Mouse (Mus musculus) hindbrain, postnatal 0 days (tissue): ENCODE results near the gene Slc39a7. TPM values are rescaled to one million over a fixed set of nuclear protein-coding genes. Genes with fewer than 3 reads are reported as not detected.

ENCODE experiments used
- ATAC-seq: fragments of 200-750 bp; cut with Nextera tagmentation; 2 replicates; pipeline ENCODE4 v1.8.0; 2017; ENCODE audit warnings: mild to moderate bottlenecking, moderate TSS enrichment, moderate library complexity
- DNase-seq: peaks from one replicate; pipeline ENCODE4 v3.0.0-alpha.2; 2015; ENCODE audit warnings: low spot score
- H3K27ac ChIP-seq: fragments of 300-500 bp; sonication (generic); 2 replicates; pipeline ENCODE4 v1.5.1; 2014; ENCODE audit warnings: mild to moderate bottlenecking
- H3K27me3 ChIP-seq: fragments of 300-500 bp; sonication (generic); 2 replicates; pipeline ENCODE4 v1.6.1; 2014; ENCODE audit warnings: low read length, mixed read lengths; ENCODE audit not compliant: insufficient read depth
- H3K36me3 ChIP-seq: fragments of 300-500 bp; sonication (generic); 2 replicates; pipeline ENCODE4 v1.6.1; 2014; ENCODE audit warnings: low read length, mixed read lengths; ENCODE audit not compliant: insufficient read depth
- H3K4me1 ChIP-seq: fragments of 300-500 bp; sonication (generic); 2 replicates; pipeline ENCODE4 v1.6.1; 2014; ENCODE audit warnings: antibody characterized with exemption, low read length, mixed read lengths; ENCODE audit not compliant: insufficient read depth
- H3K4me2 ChIP-seq: fragments of 300-500 bp; sonication (generic); 2 replicates; pipeline ENCODE4 v1.6.1; 2014; ENCODE audit warnings: low read depth, mild to moderate bottlenecking, low read length, moderate library complexity, mixed read lengths
- H3K4me3 ChIP-seq: fragments of 300-500 bp; sonication (generic); 2 replicates; pipeline ENCODE4 v1.5.1; 2014; ENCODE audit warnings: low read length
- H3K9ac ChIP-seq: fragments of 300-500 bp; sonication (generic); replicated peaks from 2 replicates; pipeline ENCODE4 v1.6.1; 2014; ENCODE audit warnings: mild to moderate bottlenecking, low read length, moderate library complexity, mixed read lengths
- H3K9me3 ChIP-seq: fragments of 300-500 bp; sonication (generic); 2 replicates; pipeline ENCODE4 v1.6.1; 2016; ENCODE audit warnings: low read length, mixed read lengths
- CTCF ChIP-seq: IDR thresholded peaks from 2 replicates; pipeline ENCODE4 v1.5.1; 2016; ENCODE audit warnings: antibody characterized with exemption, control low read depth, low read depth
- WGBS: fragments of 180-500 bp; shearing (Covaris S2); extraction: QIAGEN DNeasy Blood & Tissue Kit; methylation state at CpG from one replicate; pipeline ENCODE4 v1.1.7; 2014; 5-methylcytosine and 5-hydroxymethylcytosine counted together
- polyA plus RNA-seq: library from polyadenylated mRNA; unstranded; fragments of >200 nt; fragmentation: Nextera tagmentation; extraction: Ambion mirVana; gene quantifications from 2 replicates; pipeline ENCODE4 v1.2.1, GENCODE M21; 2015
- total RNA-seq: library from RNA; depleted of rRNA; stranded (reverse); fragments of >200 nt; gene quantifications from 2 replicates; pipeline ENCODE4 v1.2.3, GENCODE M21; 2014

Gene Slc39a7
- total and polyA plus RNA-seq, 2 experiments from 2014 or later = 150 to 250 TPM

GRCm38 (mm10) chr17:34038440-34038839 lies 7.0 kb upstream of the Slc39a7 start:
- Histone ChIP-seq H3K4me2 (peak overlapping the region; percentile 63), H3K27me3 (no peaks in the 10 kb centered on the region), H3K36me3 (peaks cover 26% of the 10 kb centered on the region), H3K9ac (peak overlapping the region; percentile 10; the same call in 1 of the 2 replicates), H3K9me3 (no peaks in the 10 kb centered on the region), H3K4me1 (peaks cover 7% of the 10 kb centered on the region; the same call in 1 of the 2 replicates), H3K27ac (no peak overlapping the region; the same call in 1 of the 2 replicates), H3K4me3 (peak overlapping the region; percentile 28)
- TF ChIP-seq CTCF = no peak
- 23% methylated on average over 19 of the region's 21 CpGs for WGBS
- ATAC-seq (peak; percentile 19; the same call in 1 of the 2 replicates), DNase-seq (peak; percentile 62)

- no peak for DNase-seq
- Histone ChIP-seq H3K27me3 (no peaks in the 10 kb centered on the region), H3K27ac (no peak overlapping the region), H3K4me2 (no peak overlapping the region), H3K9me3 (no peaks in the 10 kb centered on the region), H3K36me3 (peaks cover 26% of the 10 kb centered on the region), H3K4me1 (peaks cover 7% of the 10 kb centered on the region), H3K9ac (no peak overlapping the region), H3K4me3 (no peak overlapping the region)
- no peak for ATAC-seq
- 91% methylated on average over 7 of the region's 7 CpGs for WGBS
- no peak for TF ChIP-seq CTCF
Observed at GRCm38 (mm10) chr17:34037241-34037640, 5.8 kb upstream of the Slc39a7 start.

GRCm38 (mm10) chr17:34036647-34037046 lies 5.2 kb upstream of the Slc39a7 start:
- 79% methylated on average over 10 of the region's 10 CpGs for WGBS
- no peak for DNase-seq
- peaks cover 7% of the 10 kb centered on the region for H3K4me1 ChIP-seq

GRCm38 (mm10) chr17:34035517-34035916 lies 4.0 kb upstream of the Slc39a7 start:
- 92% methylated on average over 9 of the region's 9 CpGs for WGBS
- no peak overlapping the region for H3K4me3 ChIP-seq
- H3K9ac ChIP-seq = no peak overlapping the region
- peaks cover 26% of the 10 kb centered on the region for H3K36me3 ChIP-seq
- no peaks in the 10 kb centered on the region for H3K9me3 ChIP-seq
- DNase-seq (no peak), ATAC-seq (no peak)
- H3K4me2 ChIP-seq = no peak overlapping the region
- no peak for TF ChIP-seq CTCF
- H3K27me3 ChIP-seq = no peaks in the 10 kb centered on the region
- H3K27ac ChIP-seq = no peak overlapping the region
- peaks cover 11% of the 10 kb centered on the region for H3K4me1 ChIP-seq

More at GRCm38 (mm10) chr17:34036647-34037046, 5.2 kb upstream of the Slc39a7 start:
- Histone ChIP-seq H3K9ac (no peak overlapping the region), H3K27me3 (no peaks in the 10 kb centered on the region), H3K27ac (no peak overlapping the region), H3K36me3 (peaks cover 26% of the 10 kb centered on the region), H3K4me2 (no peak overlapping the region), H3K9me3 (no peaks in the 10 kb centered on the region), H3K4me3 (no peak overlapping the region)
- no peak for ATAC-seq
- TF ChIP-seq CTCF = no peak

GRCm38 (mm10) chr17:34034064-34034463 lies 2.6 kb upstream of the Slc39a7 start:
- Histone ChIP-seq H3K9ac (no peak overlapping the region), H3K4me2 (no peak overlapping the region), H3K36me3 (peaks cover 37% of the 10 kb centered on the region), H3K9me3 (no peaks in the 10 kb centered on the region), H3K4me1 (peaks cover 21% of the 10 kb centered on the region), H3K4me3 (no peak overlapping the region), H3K27me3 (no peaks in the 10 kb centered on the region), H3K27ac (no peak overlapping the region)
- TF ChIP-seq CTCF = peak; percentile 74
- WGBS = 73% methylated on average over 10 of the region's 10 CpGs
- DNase-seq = peak; percentile 69
- ATAC-seq = no peak

- no peak overlapping the region for H3K4me3 ChIP-seq
- WGBS = 93% methylated on average over 9 of the region's 9 CpGs
Observed at GRCm38 (mm10) chr17:34033441-34033840, 2.0 kb upstream of the Slc39a7 start.

GRCm38 (mm10) chr17:34032806-34033205 lies 1.3 kb upstream of the Slc39a7 start:
- H3K27ac ChIP-seq = peak overlapping the region; percentile 93; the same call in 1 of the 2 replicates

More at GRCm38 (mm10) chr17:34033441-34033840, 2.0 kb upstream of the Slc39a7 start:
- no peak for TF ChIP-seq CTCF
- peaks cover 18% of the 10 kb centered on the region for H3K4me1 ChIP-seq
- no peaks in the 10 kb centered on the region for H3K27me3 ChIP-seq
- no peak overlapping the region for H3K9ac ChIP-seq
- peaks cover 43% of the 10 kb centered on the region for H3K36me3 ChIP-seq
- ATAC-seq = no peak
- no peak for DNase-seq
- no peak overlapping the region for H3K4me2 ChIP-seq
- no peak overlapping the region for H3K27ac ChIP-seq
- no peaks in the 10 kb centered on the region for H3K9me3 ChIP-seq

More at GRCm38 (mm10) chr17:34032806-34033205, 1.3 kb upstream of the Slc39a7 start:
- Histone ChIP-seq H3K4me3 (peak overlapping the region; percentile 68), H3K4me2 (peak overlapping the region; percentile 88), H3K9ac (peak overlapping the region; percentile 89), H3K9me3 (no peaks in the 10 kb centered on the region), H3K27me3 (no peaks in the 10 kb centered on the region), H3K4me1 (peaks cover 21% of the 10 kb centered on the region), H3K36me3 (peaks cover 41% of the 10 kb centered on the region)
- DNase-seq (no peak), ATAC-seq (no peak)
- WGBS = 57% methylated on average over 9 of the region's 9 CpGs
- no peak for TF ChIP-seq CTCF
